Mouse (Mus musculus) kidney, embryonic 14.5 days (tissue): ENCODE measurements around the gene Tnfsf15. TPM values are rescaled to one million over a fixed set of nuclear protein-coding genes. Genes with fewer than 3 reads are reported as not detected.

Experiments used
- ATAC-seq: fragments of 200-750 bp; cut with Nextera tagmentation; 2 replicates; pipeline ENCODE4 v1.8.0; 2017; ENCODE audit warnings: moderate number of reproducible peaks, mild to moderate bottlenecking, moderate TSS enrichment, moderate library complexity; ENCODE audit not compliant: low FRiP score, low TSS enrichment
- H3K27ac ChIP-seq: fragments of 300-500 bp; sonication (generic); 2 replicates; pipeline ENCODE4 v1.5.1; 2014; ENCODE audit warnings: low read depth, mild to moderate bottlenecking, low read length, moderate library complexity, mixed read lengths
- H3K27me3 ChIP-seq: fragments of 300-500 bp; sonication (generic); 2 replicates; pipeline ENCODE4 v1.6.1; 2014; ENCODE audit warnings: mild to moderate bottlenecking, low read length; ENCODE audit not compliant: control insufficient read depth, insufficient read depth
- H3K36me3 ChIP-seq: fragments of 300-500 bp; sonication (generic); 2 replicates; pipeline ENCODE4 v1.6.1; 2014; ENCODE audit warnings: low read length, mixed read lengths; ENCODE audit not compliant: control insufficient read depth, insufficient read depth
- H3K4me1 ChIP-seq: fragments of 300-500 bp; sonication (generic); 2 replicates; pipeline ENCODE4 v1.6.1; 2014; ENCODE audit warnings: low read length, mixed read lengths; ENCODE audit not compliant: control insufficient read depth, insufficient read depth
- H3K4me2 ChIP-seq: fragments of 300-500 bp; sonication (generic); replicated peaks from 2 replicates; pipeline ENCODE4 v1.6.1; 2014; ENCODE audit warnings: low read depth, mild to moderate bottlenecking, low read length
- H3K4me3 ChIP-seq: fragments of 300-500 bp; sonication (generic); 2 replicates; pipeline ENCODE4 v1.5.1; 2014; ENCODE audit warnings: mild to moderate bottlenecking, low read length
- H3K9ac ChIP-seq: fragments of 300-500 bp; sonication (generic); 2 replicates; pipeline ENCODE4 v1.6.1; 2014; ENCODE audit warnings: low read depth, mild to moderate bottlenecking, low read length, moderate library complexity
- H3K9me3 ChIP-seq: fragments of 300-500 bp; sonication (generic); 2 replicates; pipeline ENCODE4 v1.6.1; 2016; ENCODE audit warnings: low read length; ENCODE audit not compliant: control insufficient read depth
- WGBS: fragments of 180-500 bp; shearing (Covaris S2); extraction: QIAGEN DNeasy Blood & Tissue Kit; methylation state at CpG from one replicate; pipeline ENCODE4 v1.1.7; 2014; 5-methylcytosine and 5-hydroxymethylcytosine counted together
- polyA plus RNA-seq: library from polyadenylated mRNA; unstranded; fragments of >200 nt; fragmentation: Nextera tagmentation; extraction: Ambion mirVana; gene quantifications from 2 replicates; pipeline ENCODE4 v1.2.1, GENCODE M21; 2014

Gene Tnfsf15
- polyA plus RNA-seq, 1 experiment from 2014 or later = 0.49 TPM

- Histone ChIP-seq H3K9me3 (no peaks in the 10 kb centered on the region), H3K4me2 (no peak overlapping the region), H3K9ac (no peak overlapping the region), H3K36me3 (no peaks in the 10 kb centered on the region), H3K4me3 (no peak overlapping the region), H3K27me3 (no peaks in the 10 kb centered on the region), H3K27ac (no peak overlapping the region), H3K4me1 (no peaks in the 10 kb centered on the region)
- ATAC-seq = no peak
- 91% methylated on average over 3 of the region's 3 CpGs for WGBS
Measured at GRCm38 (mm10) chr4:63769161-63769560, 24.2 kb upstream of the Tnfsf15 start.

- no peaks in the 10 kb centered on the region for H3K4me1 ChIP-seq
- no peak overlapping the region for H3K4me2 ChIP-seq
- ATAC-seq = no peak
- no peaks in the 10 kb centered on the region for H3K9me3 ChIP-seq
- H3K27me3 ChIP-seq = no peaks in the 10 kb centered on the region
- no peaks in the 10 kb centered on the region for H3K36me3 ChIP-seq
- no peak overlapping the region for H3K9ac ChIP-seq
- H3K4me3 ChIP-seq = no peak overlapping the region
- no peak overlapping the region for H3K27ac ChIP-seq
- 84% methylated on average over 2 of the region's 2 CpGs for WGBS
Measured at GRCm38 (mm10) chr4:63765050-63765449, 20.1 kb upstream of the Tnfsf15 start.

- H3K27ac ChIP-seq = no peak overlapping the region
- WGBS = 81% methylated on average over 3 of the region's 3 CpGs
Measured at GRCm38 (mm10) chr4:63759931-63760330, 15.0 kb upstream of the Tnfsf15 start.

GRCm38 (mm10) chr4:63757527-63758154, 12.7 kb upstream of the Tnfsf15 start:
- Histone ChIP-seq H3K4me1 (peaks cover 7% of the 10 kb centered on the region; the same call in 1 of the 2 replicates), H3K27ac (no peak overlapping the region), H3K9ac (no peak overlapping the region), H3K9me3 (no peaks in the 10 kb centered on the region), H3K4me2 (no peak overlapping the region), H3K36me3 (no peaks in the 10 kb centered on the region), H3K4me3 (no peak overlapping the region), H3K27me3 (no peaks in the 10 kb centered on the region)
- WGBS = 89% methylated on average over 6 of the region's 6 CpGs
- no peak for ATAC-seq

More at GRCm38 (mm10) chr4:63759931-63760330, 15.0 kb upstream of the Tnfsf15 start:
- Histone ChIP-seq H3K4me2 (no peak overlapping the region), H3K9ac (no peak overlapping the region), H3K9me3 (no peaks in the 10 kb centered on the region), H3K4me3 (no peak overlapping the region), H3K4me1 (no peaks in the 10 kb centered on the region), H3K27me3 (no peaks in the 10 kb centered on the region), H3K36me3 (no peaks in the 10 kb centered on the region)
- ATAC-seq = no peak

GRCm38 (mm10) chr4:63756072-63756471, 11.2 kb upstream of the Tnfsf15 start:
- H3K4me2 ChIP-seq = no peak overlapping the region
- no peaks in the 10 kb centered on the region for H3K9me3 ChIP-seq
- no peaks in the 10 kb centered on the region for H3K27me3 ChIP-seq
- peaks cover 11% of the 10 kb centered on the region; the same call in 1 of the 2 replicates for H3K4me1 ChIP-seq
- no peaks in the 10 kb centered on the region for H3K36me3 ChIP-seq
- WGBS = 75% methylated on average over 2 of the region's 2 CpGs
- no peak overlapping the region for H3K4me3 ChIP-seq
- H3K9ac ChIP-seq = no peak overlapping the region
- no peak for ATAC-seq
- H3K27ac ChIP-seq = no peak overlapping the region

GRCm38 (mm10) chr4:63754467-63755020, 9.6 kb upstream of the Tnfsf15 start:
- WGBS = 64% methylated on average over 9 of the region's 9 CpGs
- ATAC-seq = peak; percentile 76
- H3K4me1 ChIP-seq = peaks cover 11% of the 10 kb centered on the region; the same call in 1 of the 2 replicates
- no peak overlapping the region for H3K9ac ChIP-seq
- no peaks in the 10 kb centered on the region for H3K36me3 ChIP-seq
- H3K9me3 ChIP-seq = no peaks in the 10 kb centered on the region
- no peak overlapping the region for H3K4me3 ChIP-seq
- H3K27me3 ChIP-seq = no peaks in the 10 kb centered on the region
- H3K27ac ChIP-seq = no peak overlapping the region
- no peak overlapping the region for H3K4me2 ChIP-seq

- Histone ChIP-seq H3K4me1 (peaks cover 11% of the 10 kb centered on the region; the same call in 1 of the 2 replicates), H3K9ac (no peak overlapping the region), H3K4me2 (no peak overlapping the region), H3K27ac (no peak overlapping the region), H3K36me3 (no peaks in the 10 kb centered on the region), H3K27me3 (no peaks in the 10 kb centered on the region), H3K4me3 (no peak overlapping the region), H3K9me3 (no peaks in the 10 kb centered on the region)
- ATAC-seq = no peak
- WGBS = 63% methylated on average over 2 of the region's 2 CpGs
Measured at GRCm38 (mm10) chr4:63753855-63754254, 8.9 kb upstream of the Tnfsf15 start.

GRCm38 (mm10) chr4:63752687-63753523, 8.0 kb upstream of the Tnfsf15 start:
- Histone ChIP-seq H3K27me3 (no peaks in the 10 kb centered on the region), H3K4me2 (no peak overlapping the region), H3K9ac (no peak overlapping the region), H3K27ac (no peak overlapping the region), H3K4me3 (no peak overlapping the region), H3K9me3 (no peaks in the 10 kb centered on the region), H3K36me3 (no peaks in the 10 kb centered on the region), H3K4me1 (peaks cover 11% of the 10 kb centered on the region; the same call in 1 of the 2 replicates)
- 47% methylated on average over 16 of the region's 16 CpGs for WGBS
- peak; percentile 59 for ATAC-seq
